Mouse (Mus musculus) lung, postnatal 0 days (tissue): ENCODE measurements around the gene Slc24a2.

Experiments
- CTCF ChIP-seq: IDR thresholded peaks from 2 replicates; pipeline ENCODE4 v1.5.1; 2016; ENCODE audit warnings: antibody characterized with exemption, mild to moderate bottlenecking
- EP300 ChIP-seq: IDR thresholded peaks from 2 replicates; pipeline ENCODE4 v1.6.1; 2016; ENCODE audit warnings: antibody characterized with exemption, mild to moderate bottlenecking, control low read depth

DNA sequence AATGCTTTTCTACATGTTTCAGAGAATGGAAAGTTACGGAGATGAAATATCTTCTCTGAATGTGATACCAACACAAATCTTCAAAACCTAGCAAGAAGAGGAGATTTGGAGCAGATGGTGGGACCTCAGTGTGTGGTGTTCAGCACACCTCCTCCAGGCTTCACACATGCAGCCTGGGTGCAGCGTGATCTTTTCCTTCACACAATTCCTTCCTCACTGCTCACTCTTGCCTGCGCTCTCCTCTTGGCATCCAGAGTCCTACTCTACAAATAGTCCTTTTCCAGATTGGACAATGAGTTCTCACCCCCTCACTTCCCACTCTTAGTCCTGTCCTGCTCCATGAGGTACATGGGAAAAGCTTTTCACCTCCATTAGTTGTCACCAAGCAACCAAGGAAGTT is 43.2 kb upstream of the Slc24a2 start:
- TF ChIP-seq EP300, result no peak
- TF ChIP-seq CTCF, result no peak
